Mouse (Mus musculus) right cerebral cortex, postnatal 25 days (tissue): ENCODE measurements around the gene Slc15a1.
A peak's percentile ranks its signal among the peaks of the same experiment; 100 is the strongest.

Source experiments
- DNase-seq: peaks from one replicate; pipeline ENCODE4 v3.0.0; 2022

The Slc15a1 gene

DNA sequence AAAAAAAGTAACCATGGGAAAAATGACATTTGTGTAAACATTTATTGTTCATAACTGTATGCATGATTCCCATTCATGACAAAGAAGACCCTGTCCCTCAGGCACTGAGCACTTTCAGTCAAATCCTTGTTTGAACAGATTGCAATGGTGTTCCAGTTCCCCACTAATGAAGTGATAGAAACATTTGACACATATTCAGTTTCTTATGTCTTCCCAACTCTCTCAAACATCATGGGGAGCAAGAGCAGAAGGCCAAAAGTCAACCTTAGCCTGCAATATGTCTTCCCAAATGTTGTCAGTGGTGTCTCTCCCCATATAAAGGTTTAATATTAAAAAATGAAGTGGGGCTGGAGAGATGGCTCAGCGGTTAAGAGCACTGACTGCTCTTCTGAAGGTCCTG lies 19.3 kb downstream of the Slc15a1 start:
- DNase-seq = no peak

DNA sequence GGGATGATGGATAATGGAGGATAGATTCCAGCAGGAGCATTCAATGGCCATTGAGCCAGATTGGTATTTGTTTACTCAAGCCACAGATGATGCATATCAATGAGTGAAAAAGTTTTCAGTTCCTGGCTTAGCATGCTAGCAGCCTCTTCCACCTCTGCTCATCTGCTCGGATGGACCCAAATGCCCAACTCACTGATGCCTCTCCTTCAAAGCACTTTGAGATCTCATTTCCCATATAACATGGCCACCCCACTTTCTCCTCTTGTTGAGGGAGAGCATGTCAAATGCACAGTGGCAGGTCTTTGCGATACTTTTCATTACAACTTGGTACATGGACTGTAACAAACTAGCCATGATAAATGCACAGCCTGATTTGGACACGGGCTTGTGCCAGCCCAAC lies 20.6 kb downstream of the Slc15a1 start:
- DNase-seq = no peak

DNA sequence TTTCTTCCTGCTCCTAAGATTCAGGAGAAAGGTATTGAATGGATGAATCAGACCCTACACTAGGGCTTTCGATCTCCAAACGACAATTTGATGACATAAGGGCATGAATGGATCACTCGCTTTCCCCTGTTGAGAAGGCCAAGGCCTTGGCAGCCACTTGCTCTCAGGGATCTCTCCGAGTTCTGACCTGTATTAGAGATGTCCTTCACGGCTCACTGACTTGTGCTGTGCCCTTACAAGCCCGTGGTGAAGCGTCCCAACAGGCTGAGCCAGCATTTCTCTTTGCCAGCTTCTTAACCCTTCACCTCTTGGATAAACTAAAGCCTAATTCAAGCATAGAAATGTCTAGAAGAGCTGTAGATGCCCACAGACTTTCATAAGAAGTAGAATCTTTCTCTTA lies 22.9 kb downstream of the Slc15a1 start:
- DNase-seq = no peak

DNA sequence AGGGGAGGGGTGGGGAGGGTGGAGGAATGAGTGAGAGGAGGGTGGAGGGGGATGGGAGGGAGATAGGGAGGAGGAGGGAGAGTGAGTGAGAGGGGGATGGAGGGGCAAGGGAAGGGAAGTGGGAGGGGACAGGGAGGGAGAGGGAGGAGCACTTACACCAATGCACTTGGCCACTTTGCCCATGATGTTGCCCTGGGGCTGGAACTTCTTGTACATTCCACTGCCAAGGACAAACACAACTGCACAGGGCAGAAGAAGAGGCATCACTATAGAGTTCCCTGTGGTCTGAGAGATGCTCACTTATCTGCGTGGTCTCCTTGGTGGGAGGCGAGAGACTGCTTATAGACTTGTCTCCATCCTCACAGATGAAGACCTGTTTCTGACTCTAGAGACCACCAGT lies 23.5 kb downstream of the Slc15a1 start:
- DNase-seq = no peak

DNA sequence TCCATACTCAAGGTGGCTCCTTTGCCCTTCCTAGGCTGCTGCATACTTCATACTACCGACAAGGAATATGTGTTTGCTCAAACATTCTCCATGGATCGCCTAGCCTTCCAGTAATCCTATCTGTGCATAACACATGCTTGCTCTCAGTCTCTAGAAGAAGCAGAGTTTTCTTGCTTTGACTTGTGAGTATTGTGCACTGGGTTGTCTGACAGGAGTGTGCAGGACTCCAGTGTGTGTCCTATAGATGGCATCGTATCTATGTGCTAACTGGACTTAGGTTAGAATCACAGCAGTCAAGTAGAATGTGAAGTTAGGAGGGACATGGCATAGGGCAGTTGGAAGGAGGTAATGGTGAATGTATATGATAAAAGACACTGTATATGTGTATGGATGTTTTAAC lies 26.0 kb downstream of the Slc15a1 start:
- DNase-seq = no peak

DNA sequence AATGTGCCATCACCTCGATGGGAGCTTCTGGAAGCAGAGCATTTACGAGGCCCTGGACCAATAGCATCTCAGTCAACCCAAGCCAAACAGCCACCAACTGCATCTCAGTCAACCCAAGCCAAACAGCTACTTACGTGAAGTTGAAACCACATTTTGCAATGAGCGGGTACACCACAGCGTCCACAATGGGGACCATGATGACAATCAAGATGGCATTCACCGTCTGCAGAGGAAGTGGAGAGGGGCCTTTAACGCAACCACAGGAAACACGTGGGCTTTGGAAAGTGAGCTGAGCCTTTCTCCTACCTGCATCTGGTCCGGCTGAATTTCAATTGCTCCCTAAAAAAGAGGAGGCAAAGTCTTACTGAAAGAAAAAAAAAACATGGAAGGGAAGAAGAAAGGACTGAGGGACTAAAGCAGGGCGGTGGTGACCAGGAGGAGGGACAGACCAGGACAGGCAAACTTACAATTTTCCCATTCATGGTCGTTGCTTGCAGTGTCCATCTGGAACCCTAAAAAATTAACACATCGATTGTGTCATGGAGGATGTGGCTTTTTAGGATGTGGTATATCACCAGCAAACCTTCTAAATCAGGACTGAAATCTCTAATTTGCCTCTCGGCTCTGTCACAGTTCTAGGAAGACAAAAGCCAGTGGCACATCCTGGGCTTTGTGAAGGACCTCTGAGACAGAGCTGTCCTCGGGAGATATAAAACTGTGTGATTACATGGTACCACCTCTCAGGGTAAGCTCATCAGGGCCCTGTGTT lies 26.9 kb downstream of the Slc15a1 start:
- no peak for DNase-seq

DNA sequence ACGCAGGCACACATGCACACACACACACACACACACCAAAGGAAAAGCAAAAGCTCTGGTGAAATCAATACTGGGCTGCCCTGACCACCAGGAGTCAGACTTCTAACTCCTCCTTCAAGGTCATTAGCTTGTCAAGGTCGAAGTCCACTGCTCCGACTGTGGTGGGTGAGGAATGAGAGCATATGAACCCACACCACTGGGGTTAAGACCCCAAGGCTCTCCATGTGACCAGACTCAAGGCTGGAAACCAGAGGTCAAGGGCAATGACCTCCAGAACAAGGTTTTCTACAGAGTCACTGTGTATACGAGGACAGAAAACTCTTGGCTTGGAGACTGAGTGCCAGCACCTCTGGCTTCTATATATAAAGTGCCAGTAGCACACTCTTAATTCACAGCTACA lies 31.2 kb downstream of the Slc15a1 start:
- no peak for DNase-seq

DNA sequence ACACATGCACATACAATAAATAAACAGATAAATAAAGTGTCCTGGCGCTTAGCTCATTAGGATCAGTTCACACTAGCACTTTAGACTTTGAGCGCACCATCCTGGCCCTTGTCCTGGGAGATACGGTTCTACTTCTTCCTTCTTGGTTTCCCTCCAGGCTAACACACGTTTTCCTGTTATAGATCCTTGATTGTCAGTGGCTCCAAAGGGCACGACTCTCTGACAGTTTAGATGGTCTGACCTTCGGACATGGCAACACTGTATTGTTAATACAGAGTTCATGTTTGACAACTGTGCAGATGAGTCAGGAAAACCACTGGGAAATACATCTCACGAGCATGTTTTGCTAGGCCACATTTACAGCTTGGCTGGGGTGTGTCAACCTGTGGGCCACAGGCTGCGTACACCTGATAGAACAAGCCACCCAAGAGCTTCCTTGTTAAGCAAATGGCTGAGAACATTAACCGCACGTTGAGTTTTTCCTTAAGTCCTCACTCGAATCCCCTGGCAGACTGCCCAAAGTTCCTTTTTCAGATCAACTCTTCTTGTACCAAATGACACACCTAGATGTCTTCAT lies 33.4 kb downstream of the Slc15a1 start:
- DNase-seq = no peak

DNA sequence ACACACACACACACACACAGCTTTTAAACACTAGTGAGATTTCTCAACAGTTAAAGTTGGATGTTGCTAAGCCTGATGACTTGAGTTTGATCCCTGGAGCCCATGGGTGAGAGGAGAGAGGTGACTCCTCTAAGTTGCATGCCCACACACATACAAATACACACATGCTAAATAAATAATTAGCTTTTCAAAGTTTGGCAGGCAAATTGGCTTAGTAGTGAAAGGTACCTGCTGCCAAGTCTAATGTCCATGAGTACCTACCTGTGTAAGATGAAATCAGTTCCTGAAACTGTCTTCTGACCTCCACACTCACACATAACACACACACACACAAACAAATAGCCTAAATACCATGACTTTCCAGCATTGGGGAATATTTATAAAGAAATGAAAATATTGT lies 35.5 kb downstream of the Slc15a1 start:
- no peak for DNase-seq

DNA sequence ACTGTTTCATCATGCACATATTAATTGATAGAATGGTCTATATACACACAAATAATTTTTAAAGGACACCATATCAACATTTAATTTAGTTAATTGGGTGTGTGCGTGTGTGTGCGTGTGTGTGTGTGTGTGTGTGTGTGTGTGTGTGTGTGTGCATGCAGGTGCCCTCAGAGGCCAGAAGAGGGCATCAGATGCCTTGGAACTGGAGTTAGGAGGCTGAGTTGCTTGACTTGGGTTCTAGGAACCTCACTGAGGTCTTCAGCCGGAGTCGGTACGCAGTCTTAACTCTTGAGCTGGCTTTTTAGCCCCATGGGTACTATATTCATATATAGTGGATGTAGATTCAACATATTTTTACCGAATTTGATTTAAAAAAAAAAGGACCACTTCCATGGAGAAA lies 37.4 kb downstream of the Slc15a1 start:
- no peak for DNase-seq

DNA sequence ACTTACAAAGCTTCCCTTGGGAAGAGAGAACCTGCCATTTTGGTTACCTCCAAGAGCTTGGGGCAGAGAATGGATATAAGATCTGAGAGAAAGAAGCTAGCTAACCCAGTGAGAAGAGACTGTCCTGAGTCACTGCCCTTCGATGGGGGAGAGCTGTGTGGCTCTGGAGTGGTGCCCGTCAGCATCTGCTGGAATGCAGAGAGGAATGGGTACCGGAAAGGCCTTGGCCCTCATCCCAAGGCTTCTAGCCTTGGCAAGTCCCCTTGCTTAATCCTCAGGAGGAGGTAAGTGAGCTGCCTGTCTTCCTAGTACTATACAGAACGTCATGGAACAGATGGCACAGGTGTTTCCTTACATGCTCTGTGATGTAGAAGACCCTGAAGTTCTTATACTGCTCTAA lies 38.6 kb downstream of the Slc15a1 start:
- DNase-seq = no peak

DNA sequence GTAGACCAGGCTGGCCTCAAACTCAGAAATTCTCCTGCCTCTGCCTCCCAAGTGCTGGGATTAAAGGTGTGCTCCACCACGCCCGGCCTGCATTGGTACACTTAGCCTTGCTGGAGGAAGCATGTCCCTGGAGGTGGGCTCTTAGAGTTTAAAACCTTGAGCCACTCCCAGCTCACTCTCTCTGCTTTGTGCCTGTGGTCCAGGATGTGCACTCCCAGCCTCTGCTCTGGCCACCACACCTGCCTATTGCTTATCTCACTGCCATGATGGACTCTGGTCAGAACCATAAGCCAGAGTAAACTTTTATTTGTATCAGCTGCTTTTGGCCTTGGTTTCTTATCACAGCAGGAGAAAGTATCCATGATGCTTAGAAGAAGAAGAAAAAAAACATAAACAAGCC lies 40.7 kb downstream of the Slc15a1 start:
- no peak for DNase-seq

DNA sequence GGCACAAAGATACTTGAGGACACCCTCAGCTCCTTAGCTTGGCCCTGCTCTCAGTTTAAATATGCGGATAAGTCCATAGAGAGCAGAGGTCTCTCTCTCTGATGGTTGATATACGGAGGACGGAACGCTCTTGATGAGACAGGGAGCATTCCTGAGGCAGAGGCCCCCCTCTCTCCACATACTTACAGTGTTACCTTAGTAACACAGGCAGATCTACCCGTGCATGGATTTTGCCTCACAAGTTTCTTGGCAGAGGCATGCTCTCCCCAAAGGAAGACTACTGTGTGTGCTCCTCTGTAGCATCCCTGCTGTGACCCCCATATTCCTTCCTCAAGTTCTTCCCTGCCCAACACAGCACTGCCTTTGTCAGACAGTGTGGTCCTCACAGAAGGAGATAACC lies 42.3 kb downstream of the Slc15a1 start:
- no peak for DNase-seq

DNA sequence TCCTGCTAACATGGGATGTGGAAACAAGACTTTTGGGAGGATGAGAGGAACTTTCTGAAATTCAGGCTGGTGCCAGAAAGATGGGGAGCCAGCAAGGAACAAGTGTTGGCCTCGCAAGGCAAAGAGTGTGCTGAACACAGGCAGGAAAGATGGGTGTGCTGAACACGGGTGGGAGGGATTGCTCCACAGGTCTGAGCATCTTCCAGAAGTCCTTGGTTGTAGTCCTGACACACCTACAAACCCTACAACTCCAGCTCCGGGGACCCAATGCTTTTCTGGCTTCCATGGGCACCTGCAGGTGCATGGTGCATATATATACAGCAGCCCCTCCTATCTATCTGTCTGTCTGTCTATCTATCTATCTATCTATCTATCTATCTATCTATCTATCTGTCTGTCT lies 44.1 kb downstream of the Slc15a1 start:
- no peak for DNase-seq

DNA sequence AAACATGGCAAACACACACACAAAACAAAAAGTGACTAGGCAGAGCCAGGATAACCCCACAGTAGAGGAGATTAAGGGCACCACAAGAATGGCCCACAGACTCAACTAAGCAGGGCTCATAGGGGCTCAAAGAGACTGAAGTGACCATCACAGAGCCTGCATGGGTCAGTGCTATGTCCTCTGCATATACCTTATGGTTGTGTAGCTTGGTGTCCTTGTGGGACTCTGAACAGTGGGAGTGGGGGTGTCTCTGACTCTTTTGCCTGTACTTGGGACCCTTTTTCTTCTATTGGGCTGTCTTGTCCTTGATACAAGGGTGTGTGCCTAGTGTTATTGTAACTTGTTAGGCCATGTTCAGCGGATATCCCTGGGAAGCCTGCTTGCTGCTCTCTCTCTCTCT lies 46.5 kb downstream of the Slc15a1 start:
- DNase-seq = no peak

DNA sequence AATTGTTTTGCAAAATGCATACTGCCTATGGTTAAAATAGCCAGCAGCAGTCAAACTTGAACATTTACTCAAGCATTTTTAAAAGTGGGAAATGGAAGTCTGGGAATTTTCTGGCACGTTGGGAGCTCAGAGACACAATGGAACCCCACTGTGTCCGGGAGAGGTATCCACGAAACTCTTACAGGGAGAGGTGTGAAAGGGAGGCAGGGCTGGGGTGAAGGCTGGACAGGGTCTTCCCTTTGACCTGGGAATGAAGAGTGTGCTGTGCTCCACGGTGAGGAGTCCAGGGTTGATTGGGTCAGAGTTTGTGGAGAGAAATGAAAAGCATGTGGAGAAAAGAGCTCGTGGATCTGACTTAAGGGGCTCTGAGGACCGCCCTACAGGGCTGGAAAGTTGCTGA lies 47.5 kb downstream of the Slc15a1 start:
- DNase-seq = no peak

DNA sequence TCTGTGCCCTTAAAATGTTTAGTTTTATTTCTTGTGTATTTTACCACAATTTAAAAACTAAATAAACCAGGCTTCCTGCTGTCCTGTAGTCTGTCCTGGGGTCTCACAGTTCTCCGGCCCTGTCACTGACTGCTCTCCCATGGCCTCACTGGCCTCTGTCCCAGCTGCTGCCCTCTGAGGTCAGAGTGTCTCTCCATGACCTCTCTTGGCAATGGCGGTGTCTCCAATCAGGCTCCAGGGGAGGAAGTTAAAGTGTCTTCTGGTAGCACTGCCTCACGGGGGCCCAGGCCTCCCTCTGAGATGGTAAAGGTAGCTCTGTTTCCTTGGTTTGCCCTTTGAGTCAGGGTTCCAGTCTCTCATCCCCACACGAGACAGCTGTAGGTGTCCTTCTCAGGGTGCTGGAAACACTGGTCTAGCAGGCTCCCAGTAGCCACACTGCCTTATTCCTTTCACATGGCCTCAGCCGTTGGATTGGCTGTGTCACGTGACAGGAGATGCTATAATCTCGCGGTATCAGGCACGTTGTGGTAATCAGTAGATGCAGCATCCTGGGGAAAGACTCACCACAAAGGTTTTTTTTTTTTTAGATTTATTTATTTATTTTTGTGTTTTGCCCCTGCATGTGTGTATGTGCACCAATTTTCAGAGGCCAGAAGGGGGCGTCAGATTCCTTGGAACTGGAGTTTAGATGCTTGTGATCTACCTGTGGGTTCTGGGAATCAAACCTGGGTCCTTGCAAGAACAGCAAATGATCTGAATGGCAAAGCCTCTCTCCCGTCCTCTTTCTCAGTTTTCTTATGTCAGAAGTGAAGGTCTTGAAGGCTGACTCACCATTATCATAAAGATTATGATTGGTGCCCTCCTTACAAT lies 48.4 kb downstream of the Slc15a1 start:
- no peak for DNase-seq

DNA sequence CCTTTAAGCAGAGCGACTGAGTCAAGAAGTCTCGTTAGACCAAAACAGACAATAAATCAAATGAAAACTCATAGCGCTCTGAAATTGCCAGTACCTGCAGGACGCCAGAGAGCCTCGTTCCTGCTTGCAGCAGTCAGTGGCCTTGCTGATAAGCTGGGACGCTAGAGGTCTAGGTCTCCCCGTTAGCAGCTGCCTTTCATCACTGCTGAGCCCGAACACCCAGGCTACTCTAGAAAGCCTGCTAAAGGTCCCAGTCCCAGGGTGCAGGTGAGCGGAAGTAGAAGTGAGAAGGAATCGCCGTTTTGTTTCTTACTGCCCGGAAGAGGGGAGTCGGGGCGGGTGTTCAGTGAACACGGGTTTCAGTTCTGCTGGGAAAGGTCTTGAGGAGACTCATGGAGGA lies 49.1 kb downstream of the Slc15a1 start:
- no peak for DNase-seq

DNA sequence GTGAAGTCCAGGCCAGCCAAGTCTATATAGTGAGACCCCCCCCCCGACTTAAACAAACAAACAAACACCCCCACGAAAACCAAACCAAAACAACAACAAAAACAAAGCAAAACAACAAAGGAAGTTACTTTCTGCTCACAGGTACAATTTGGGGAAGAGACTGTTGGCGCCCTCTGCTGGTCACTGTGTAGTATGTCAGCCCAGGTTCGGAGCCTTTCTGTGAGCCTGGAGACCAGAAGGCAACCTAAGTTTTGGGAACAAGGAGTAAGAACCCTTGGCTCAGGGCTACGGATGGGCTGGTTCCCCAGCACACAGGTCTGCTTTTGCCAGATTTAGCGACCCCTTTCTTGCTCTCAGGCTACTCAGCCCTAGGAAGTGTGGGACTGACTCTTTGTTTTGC lies 49.5 kb downstream of the Slc15a1 start:
- peak; percentile 43 for DNase-seq

DNA sequence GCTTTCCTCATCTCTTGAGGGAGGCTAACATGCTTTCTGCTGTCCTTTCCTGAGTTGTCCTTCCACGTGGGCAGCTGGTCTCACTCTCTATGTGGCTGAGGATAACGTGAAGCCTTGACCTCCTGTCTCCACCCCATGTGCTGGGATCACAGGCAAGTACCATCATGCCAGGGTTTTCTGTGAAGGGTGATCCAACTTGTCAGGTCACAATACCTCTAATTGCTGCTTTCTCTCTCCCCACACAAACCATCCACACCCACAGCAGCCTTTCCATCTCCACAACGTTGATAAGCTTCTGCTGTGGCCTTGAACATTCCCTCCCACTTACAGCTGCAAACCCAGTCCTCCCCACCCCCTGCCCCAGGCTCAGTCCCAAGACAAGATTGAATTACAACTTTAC lies 51.9 kb downstream of the Slc15a1 start:
- no peak for DNase-seq

DNA sequence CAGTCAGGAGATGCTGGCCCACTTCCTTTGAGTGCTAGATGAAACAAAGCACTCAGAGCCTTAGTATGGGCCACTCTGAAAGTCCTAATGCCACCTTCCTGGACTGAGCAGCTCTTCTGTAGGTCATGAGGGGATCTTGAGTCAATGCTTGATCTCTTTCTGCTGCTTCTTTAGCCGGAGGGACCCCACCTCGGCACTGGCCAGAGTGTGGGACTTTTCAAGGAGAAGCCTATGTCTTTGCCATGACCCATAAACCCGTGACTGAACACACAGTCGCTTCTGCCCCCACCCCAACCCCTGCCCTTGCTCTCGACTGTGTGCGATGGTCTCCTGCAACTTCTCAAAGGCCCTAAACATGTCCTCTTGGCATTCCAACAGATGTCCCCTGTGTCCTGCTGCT lies 52.8 kb downstream of the Slc15a1 start:
- no peak for DNase-seq

DNA sequence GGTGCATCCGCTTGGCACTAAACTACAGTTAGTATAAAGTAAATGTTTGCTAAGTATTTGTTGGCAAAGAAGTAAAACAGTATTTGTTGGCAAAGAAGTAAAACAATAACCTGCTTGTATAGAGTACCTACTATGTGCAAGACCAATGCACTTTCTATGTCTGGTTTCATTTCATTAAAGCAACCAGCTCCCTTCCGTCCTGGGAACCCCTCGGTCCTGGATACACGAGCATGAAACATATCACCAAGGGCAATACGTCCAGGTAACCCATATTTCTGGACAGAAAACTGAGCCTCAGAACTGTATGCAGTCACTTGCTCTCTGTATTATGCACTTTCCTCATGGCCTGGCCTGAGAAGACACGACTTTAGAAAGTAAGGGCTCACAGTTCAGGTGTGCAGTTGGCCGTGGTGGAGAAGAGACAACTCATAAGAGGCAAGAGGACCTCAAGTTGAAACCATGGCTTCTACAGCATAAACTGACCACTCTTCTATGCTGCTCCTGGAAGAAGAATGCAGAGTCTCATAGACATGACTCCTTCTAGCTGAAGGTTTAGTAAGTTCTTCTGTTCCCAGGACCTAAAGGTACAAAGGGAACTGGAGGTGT lies 53.5 kb downstream of the Slc15a1 start:
- DNase-seq = no peak

DNA sequence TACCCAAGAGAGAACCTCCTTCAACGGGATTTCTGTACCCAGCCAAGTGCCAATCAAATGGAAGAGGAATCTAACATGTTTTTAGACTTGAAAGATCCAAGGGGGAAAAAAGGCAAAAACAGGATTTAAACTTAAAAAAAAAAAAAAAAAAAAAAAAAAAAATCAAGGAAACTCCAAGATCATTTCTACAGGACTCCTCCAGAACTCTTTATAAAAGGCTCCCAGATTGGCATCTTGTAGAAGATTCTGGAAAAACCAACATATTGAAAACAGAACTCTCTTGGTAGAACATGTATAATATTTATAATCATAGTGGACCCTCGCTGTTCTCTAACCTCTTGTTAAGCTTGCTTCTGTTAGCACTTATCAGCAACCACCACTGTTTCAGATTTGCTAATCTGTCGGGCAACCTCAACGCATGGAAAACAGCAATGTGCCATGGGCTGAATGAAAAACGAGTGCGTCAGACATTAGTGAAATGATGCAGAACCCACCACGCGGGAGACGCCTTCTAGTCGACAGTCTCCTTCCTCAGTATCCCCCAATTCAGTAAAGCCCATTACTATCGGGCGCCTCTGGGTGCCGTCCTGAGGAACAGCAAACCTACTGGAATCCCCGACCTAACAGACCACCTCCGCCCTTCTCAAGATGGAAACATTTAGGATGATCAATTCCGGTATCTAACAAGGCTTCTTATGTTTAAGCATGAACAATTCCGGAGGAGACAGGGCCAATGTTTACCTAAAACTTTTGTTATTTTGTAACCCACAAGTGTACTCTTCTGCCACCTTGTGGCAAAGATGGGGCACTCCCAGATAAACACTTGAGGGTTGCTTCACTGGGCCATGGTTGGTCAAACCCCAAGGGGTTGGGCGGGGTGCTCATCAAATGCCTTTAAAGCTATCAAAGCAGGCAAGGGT lies 54.3 kb downstream of the Slc15a1 start:
- peak; percentile 27 for DNase-seq
